Mouse (Mus musculus): ENCODE results near the gene Smtnl2. TPM values are rescaled to one million over a fixed set of nuclear protein-coding genes. Genes with fewer than 3 reads are reported as not detected.
"Not testable (repeated sequence)": the region's sequence is repeated elsewhere in the genome, so short reads cannot be mapped to it uniquely, and the experiment has no call there.

Gene Smtnl2
- polyA plus RNA-seq, 1 experiment from 2014 or later = 148 TPM

DNA sequence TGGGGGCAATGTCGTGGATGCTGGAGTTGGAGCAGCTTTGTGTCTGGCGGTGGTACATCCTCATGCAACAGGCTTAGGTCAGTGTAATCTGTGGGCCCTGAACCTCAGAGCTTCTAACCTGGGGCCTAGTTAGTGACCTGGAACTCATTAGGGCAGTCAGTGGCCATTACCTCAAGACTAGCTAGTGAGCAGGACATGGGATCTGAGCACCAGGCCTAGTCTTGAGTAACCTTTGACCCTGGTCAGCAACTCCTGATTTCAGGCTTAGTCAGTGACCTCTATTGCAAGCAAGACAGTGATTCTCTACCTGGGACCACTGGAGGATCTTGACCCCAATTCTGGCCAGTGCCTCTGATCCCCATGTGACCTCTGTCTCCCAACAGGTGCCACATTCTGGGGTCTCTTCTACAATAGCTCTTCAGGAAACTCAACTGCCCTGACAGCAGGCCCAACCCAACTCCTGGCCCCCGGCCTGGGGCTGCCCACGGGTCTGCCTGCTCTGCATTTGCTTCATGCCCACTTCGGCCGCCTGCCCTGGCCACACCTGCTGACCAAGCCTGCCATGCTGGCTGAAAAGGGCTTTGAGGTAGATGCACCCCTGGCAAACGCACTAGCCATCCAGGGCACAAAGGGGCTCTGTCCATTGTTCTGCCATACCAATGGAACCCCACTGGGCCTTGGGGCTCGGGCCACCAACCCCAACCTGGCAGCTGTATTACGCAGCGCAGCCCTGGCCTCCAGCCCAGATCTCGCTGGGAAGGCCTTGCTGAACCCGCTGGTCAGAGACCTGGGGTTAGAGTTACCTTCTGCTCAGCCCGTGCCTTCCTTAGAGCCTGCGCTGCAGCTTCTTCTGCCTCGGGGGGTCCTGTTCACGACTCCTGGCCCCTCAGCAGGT, 25.5 kb upstream of the Smtnl2 start:
- no peak for DNase-seq (ENCODE audit: low spot score)
- no peaks in the 10 kb centered on the region for H3K9me3 ChIP-seq
- H3K4me1 ChIP-seq = peaks cover 8% of the 10 kb centered on the region
- H3K27me3 ChIP-seq (ENCODE audit: insufficient read depth, poor library complexity, severe bottlenecking) = peaks cover 12% of the 10 kb centered on the region; the same call in 1 of the 2 replicates
- H3K27ac ChIP-seq = no peak overlapping the region
- 85% methylated on average over 16 of the region's 16 CpGs for WGBS
- no peak overlapping the region for H3K4me3 ChIP-seq
- no peaks in the 10 kb centered on the region for H3K36me3 ChIP-seq

DNA sequence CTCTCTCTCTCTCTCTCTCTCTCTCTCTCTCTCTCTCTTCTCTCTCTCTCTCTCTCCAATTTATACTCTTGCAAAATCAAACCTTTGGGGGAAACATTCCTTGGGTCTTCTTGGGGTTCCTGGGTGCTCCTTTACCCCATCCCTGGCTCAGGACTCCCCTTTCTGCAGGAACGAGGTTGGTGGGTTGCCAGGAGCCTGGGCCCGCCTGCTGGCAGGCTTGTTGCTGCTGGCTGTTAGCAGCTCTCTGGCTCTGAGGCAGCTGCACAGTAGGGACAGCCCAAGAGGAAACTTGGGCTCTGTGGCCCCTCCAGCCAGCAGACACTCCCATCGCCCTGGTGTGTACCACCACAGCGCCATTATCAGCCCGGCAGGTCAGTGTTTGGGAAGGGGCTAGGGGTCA, 24.8 kb upstream of the Smtnl2 start:
- DNase-seq (ENCODE audit: low spot score) = no peak
- Histone ChIP-seq H3K27me3 (ENCODE audit: insufficient read depth, poor library complexity, severe bottlenecking) (peaks cover 12% of the 10 kb centered on the region; the same call in 1 of the 2 replicates), H3K9me3 (no peaks in the 10 kb centered on the region), H3K36me3 (no peaks in the 10 kb centered on the region), H3K27ac (no peak overlapping the region), H3K4me3 (no peak overlapping the region), H3K4me1 (0 out of 2 replicates have a peak, but pooled peaks cover 6% of the 10 kb centered on the region)
- 64% methylated on average over 5 of the region's 5 CpGs for WGBS

DNA sequence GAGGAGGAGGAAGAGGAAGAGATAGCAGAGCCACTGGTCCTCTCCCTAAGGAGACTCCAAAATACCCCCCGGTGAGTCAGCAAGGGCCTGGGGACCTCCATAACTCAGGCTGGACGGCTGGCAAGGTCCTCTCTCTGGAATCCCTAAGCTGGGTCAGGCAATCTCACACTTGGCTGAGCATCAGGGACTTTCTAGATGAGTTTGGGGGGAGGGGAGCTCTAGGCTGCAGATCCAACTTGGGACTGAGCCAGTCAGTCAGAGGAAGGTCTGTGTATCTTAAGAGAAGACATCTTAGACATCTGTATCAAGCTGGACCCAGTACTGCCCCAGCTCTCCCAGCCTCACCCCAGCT, 24.2 kb upstream of the Smtnl2 start:
- 0 out of 2 replicates have a peak, but pooled peaks cover 6% of the 10 kb centered on the region for H3K4me1 ChIP-seq
- H3K9me3 ChIP-seq = no peaks in the 10 kb centered on the region
- H3K36me3 ChIP-seq = no peaks in the 10 kb centered on the region
- WGBS = 33% methylated on average over 2 of the region's 2 CpGs
- H3K4me3 ChIP-seq = no peak overlapping the region
- DNase-seq (ENCODE audit: low spot score) = no peak
- H3K27ac ChIP-seq = no peak overlapping the region
- peaks cover 12% of the 10 kb centered on the region; the same call in 1 of the 2 replicates for H3K27me3 ChIP-seq (ENCODE audit: insufficient read depth, poor library complexity, severe bottlenecking)

DNA sequence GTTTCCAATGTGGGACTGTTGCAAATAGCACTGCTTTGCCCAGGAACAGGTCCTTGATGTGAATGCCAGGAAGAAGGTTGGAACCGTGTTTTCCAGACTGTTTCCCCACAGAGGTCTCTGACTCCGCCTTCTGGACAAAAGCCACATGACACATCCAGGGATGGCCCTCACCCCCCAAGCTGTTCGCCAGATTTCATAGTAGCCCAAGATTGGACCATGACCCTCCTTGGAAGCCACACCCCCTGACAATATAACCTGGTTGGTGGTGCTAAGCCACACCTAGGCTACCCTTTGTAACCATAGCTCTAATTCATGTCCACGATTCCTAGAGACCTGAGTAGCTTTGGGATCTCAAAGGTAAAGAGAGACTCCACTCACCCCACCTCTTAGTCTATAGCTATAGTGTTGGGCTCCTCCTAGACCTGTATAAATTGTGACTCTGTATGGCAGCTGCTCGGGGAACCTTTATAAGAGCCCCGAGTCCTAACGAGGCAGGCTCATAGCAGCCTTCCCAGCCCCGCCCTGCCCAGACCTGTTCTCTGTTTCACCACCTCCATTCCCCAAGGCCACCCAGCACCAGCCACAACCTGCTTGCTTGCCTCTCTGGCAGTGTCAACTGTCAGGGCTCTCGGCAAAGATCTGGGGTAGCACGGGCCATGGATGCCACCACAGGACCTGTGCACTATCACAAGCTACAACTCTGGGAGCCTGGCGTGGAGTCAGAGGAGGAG, 23.6 kb upstream of the Smtnl2 start, which contains the start of gene Ggt6:
TSS of gene Ggt6 (plus strand) at position 564 of the 731 bp plus-strand sequence.
- H3K27ac ChIP-seq = no peak within 1 kb of the TSS

DNA sequence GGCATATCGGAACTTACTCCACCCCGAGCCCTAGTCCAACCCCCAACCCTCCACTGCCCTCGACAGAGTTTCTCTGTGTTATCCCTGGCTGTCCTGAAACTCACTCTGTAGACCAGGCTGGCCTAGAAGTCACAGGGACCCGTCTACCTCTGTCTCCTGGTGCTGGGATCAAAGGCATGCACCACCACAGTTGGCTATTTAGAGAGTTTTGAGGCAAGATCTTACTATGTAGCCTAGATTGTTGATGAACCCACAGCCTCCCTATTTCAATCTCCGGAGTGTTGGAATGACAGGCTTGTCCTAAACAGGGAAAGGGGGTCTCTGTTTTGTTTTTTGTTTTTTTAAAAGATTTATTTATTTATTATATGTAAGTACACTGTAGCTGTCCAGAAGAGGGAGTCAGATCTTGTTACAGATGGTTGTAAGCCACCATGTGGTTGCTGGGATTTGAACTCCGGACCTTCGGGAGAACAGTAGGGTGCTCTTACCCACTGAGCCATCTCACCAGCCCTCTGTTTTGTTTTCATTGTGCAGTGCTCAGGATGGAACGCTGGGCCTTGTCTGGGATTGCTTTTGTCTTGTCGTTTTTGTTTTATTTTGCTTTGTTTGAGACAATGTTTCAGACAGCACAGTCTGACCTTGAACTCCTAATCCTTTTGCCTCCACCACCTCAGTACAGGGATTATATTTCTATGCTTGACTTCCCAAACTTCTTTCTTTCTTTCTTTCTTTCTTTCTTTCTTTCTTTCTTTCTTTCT, 19.0 kb upstream of the Smtnl2 start:
- H3K4me3 ChIP-seq; H3K36me3 ChIP-seq; H3K9me3 ChIP-seq; H3K4me1 ChIP-seq; H3K27me3 ChIP-seq (ENCODE audit: insufficient read depth, poor library complexity, severe bottlenecking); DNase-seq (ENCODE audit: low spot score); H3K27ac ChIP-seq: not testable (repeated sequence)
- WGBS = 68% methylated on average over 9 of the region's 9 CpGs

More for the DNA sequence above, 23.6 kb upstream of the Smtnl2 start, which contains the start of gene Ggt6:
- DNase-seq (ENCODE audit: low spot score) = no peak
- no peak within 1 kb of the TSS for H3K4me3 ChIP-seq
- 63% methylated on average over 11 of the region's 11 CpGs for WGBS
- no peaks in the 10 kb centered on the region for H3K36me3 ChIP-seq
- no peaks in the 10 kb centered on the region for H3K9me3 ChIP-seq
- H3K27me3 ChIP-seq (ENCODE audit: insufficient read depth, poor library complexity, severe bottlenecking) = peaks cover 12% of the 10 kb centered on the region; the same call in 1 of the 2 replicates
- H3K4me1 ChIP-seq = 0 out of 2 replicates have a peak, but pooled peaks cover 6% of the 10 kb centered on the region

DNA sequence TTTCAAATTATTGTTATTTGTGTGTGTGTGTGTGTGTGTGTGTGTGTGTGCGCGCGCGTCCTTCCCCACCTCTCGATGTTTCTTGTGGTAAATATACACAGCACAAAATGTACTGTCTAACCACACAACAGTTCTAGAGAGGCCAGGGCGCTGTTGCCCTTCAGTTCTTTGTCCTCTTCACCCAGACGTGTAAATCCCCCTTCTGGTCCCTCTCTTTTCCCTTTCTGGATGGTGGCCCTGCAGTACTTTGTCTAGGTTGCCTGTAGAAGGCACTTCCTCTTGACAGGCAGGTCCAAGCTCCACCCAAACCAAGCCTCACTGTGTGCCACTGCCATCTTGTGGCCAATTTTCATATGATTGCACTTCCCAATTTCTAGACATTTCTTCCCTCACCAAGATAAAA, 17.8 kb upstream of the Smtnl2 start:
- Histone ChIP-seq H3K27me3 (ENCODE audit: insufficient read depth, poor library complexity, severe bottlenecking) (no peaks in the 10 kb centered on the region), H3K9me3 (no peaks in the 10 kb centered on the region), H3K36me3 (no peaks in the 10 kb centered on the region), H3K27ac (peak overlapping the region; percentile 62; the same call in 1 of the 2 replicates), H3K4me3 (peak overlapping the region; percentile 33; the same call in 1 of the 2 replicates), H3K4me1 (no peaks in the 10 kb centered on the region)
- 41% methylated on average over 7 of the region's 7 CpGs for WGBS
- peak; percentile 92 for DNase-seq (ENCODE audit: low spot score)

DNA sequence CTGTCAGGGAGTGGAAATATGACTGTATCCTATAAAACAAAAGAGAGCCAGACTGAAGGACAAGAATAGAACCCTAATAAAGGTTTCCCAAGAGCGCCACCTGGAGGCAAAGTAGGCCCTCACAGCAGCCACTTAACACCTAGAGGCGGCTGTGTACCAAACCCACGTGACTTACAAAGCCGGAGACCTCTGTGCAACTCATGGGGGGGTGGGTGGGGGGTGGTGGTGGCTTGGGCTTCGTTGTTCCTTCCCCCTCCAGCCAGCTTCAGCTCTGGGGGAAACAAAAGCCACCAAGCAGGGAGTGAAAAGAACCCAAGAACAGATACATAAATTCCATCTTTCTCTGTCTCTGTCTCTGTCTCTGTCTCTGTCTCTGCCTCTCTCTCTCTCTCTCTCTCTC, 17.2 kb upstream of the Smtnl2 start:
- Histone ChIP-seq H3K27me3 (ENCODE audit: insufficient read depth, poor library complexity, severe bottlenecking) (no peaks in the 10 kb centered on the region), H3K27ac (peak overlapping the region; percentile 62; the same call in 1 of the 2 replicates), H3K4me1 (no peaks in the 10 kb centered on the region), H3K4me3 (peak overlapping the region; percentile 33; the same call in 1 of the 2 replicates), H3K9me3 (no peaks in the 10 kb centered on the region), H3K36me3 (no peaks in the 10 kb centered on the region)
- WGBS = 5% methylated on average over 5 of the region's 5 CpGs
- DNase-seq (ENCODE audit: low spot score) = peak; percentile 92

DNA sequence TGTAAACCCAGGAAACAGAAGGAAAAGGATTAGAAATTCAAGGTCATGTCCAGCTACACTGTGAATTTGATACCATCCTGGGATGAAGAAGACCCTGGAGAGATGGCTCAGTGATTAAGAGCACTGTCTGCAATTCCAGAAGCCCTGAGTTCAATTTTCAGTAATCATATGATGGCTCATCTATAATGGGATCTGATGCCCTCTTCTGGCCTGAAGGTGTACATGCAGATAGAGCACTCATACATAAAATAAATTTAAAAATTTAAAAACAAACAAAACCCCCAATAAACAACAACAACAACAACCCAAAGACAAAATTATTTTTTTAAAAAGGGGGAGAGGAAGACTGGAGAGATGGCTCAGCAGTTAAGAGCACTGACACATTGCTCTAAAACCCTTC, 15.4 kb upstream of the Smtnl2 start:
- no peaks in the 10 kb centered on the region for H3K27me3 ChIP-seq (ENCODE audit: insufficient read depth, poor library complexity, severe bottlenecking)
- H3K36me3 ChIP-seq = no peaks in the 10 kb centered on the region
- no peak overlapping the region for H3K27ac ChIP-seq
- DNase-seq (ENCODE audit: low spot score) = no peak
- no peaks in the 10 kb centered on the region for H3K4me1 ChIP-seq
- no peak overlapping the region for H3K4me3 ChIP-seq
- H3K9me3 ChIP-seq = no peaks in the 10 kb centered on the region

DNA sequence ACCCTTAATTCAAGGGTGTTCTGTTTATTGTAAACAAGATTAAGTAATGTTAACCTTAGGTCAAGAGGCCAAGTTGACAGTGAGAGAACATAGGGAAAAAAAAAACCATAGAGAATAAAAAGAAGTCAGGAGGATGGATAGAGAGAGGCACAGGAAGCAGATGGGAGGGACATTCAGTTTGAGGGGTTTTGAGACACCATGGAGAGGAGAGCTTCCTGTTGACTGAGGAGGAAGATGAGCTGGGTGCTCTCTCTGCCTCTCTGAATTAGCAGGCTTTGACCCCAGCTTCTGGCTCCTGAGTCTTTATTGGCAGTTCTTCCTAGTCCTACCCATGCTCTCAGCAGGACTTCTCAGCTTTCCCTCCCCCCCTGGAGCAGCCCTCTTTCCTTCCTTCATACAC, 13.7 kb upstream of the Smtnl2 start:
- no peaks in the 10 kb centered on the region for H3K27me3 ChIP-seq (ENCODE audit: insufficient read depth, poor library complexity, severe bottlenecking)
- H3K27ac ChIP-seq = no peak overlapping the region
- no peak for DNase-seq (ENCODE audit: low spot score)
- no peaks in the 10 kb centered on the region for H3K36me3 ChIP-seq
- H3K9me3 ChIP-seq = no peaks in the 10 kb centered on the region
- H3K4me3 ChIP-seq = no peak overlapping the region
- no peaks in the 10 kb centered on the region for H3K4me1 ChIP-seq

DNA sequence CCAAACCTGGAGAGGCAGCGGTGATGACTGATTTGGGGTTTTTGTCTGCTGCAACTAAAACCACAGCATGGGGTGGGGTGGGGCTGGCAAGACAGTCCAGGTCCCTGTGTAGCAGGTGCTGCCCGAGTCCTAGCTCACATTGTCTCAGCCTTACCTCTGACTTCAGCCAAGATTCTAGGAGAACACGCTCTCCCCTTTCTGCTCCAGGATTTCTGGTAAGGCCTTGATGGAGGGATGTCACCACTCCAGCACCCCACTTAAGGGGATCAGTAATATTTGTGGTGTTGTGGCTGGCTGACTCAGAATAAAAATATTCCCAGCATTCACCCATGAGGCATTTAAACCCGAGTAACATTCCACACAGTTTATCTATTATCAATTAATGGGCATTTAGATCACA, 12.2 kb upstream of the Smtnl2 start:
- Histone ChIP-seq H3K4me3 (no peak overlapping the region), H3K36me3 (no peaks in the 10 kb centered on the region), H3K4me1 (no peaks in the 10 kb centered on the region), H3K9me3 (no peaks in the 10 kb centered on the region), H3K27me3 (ENCODE audit: insufficient read depth, poor library complexity, severe bottlenecking) (no peaks in the 10 kb centered on the region), H3K27ac (no peak overlapping the region)
- 84% methylated on average over 4 of the region's 4 CpGs for WGBS
- no peak for DNase-seq (ENCODE audit: low spot score)

DNA sequence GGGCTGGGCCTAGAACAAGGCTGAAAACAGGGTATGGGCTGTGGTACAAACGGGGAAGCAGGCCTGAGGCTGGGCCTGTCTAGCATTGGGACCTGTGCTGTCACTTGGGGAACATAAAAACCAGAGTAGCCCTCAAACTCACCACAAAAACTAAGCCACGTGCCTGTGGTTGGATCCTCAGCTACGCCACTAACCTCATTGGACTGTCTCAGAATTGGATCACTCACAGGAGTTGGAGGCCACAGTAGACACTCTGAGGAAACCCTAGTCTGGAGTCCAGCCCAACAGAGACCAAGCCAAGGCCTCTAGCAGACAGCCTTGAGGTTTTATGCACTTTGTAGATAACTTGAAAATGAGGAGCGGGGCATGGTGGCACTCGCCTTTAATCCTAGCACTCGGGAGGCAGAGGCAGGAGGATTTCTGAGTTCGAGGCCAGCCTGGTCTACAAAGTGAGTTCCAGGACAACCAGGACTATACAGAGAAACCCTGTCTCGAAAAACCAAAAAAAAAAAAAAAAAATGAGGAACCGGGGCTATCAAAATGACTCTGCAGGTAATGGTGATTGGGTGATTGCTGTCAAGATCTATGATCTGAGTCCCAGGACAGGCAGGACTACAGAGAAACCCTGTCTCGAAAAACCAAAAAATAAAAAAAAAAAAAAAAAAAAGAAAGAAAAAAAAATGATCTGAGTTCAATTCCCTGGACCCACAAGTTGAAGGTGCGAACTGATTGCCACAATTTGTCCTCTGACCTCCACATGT, 10.2 kb upstream of the Smtnl2 start:
- Histone ChIP-seq H3K9me3 (no peaks in the 10 kb centered on the region), H3K4me1 (peaks cover 19% of the 10 kb centered on the region), H3K4me3 (no peak overlapping the region), H3K36me3 (no peaks in the 10 kb centered on the region), H3K27me3 (ENCODE audit: insufficient read depth, poor library complexity, severe bottlenecking) (no peaks in the 10 kb centered on the region), H3K27ac (no peak overlapping the region)
- 85% methylated on average over 11 of the region's 11 CpGs for WGBS
- DNase-seq (ENCODE audit: low spot score) = no peak

DNA sequence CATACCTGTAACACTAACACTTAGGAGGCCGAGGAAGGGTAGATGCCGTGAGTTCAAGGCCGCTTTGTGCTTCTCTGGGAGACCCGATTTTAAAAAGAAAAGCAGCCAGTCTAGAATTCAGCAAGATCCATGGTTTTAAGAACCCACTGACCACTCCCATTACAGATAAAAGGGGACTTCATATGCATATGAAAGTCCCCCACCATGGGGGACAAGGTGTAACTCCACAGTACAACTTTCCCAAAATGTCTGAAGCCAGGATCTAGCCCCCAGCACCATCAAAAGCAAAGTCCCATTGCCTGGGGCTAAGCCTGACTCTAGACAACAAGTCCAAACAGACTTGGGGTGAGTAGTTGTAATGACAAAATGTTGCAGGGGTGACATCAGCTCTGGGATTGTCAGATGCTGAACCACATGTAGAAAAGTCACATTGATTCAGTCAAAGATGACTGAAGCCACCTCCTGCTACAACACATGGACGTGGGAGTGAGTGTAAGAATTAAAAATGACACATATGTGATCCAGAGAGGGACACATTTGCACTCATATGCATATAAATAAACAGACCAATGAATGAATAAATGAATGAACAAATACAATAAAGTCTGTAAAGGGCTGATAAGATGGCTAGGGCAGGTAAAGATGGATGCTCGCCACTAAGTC, 9.1 kb upstream of the Smtnl2 start:
- Histone ChIP-seq H3K27ac (no peak overlapping the region), H3K4me1 (peaks cover 30% of the 10 kb centered on the region), H3K36me3 (no peaks in the 10 kb centered on the region), H3K27me3 (ENCODE audit: insufficient read depth, poor library complexity, severe bottlenecking) (no peaks in the 10 kb centered on the region), H3K9me3 (no peaks in the 10 kb centered on the region), H3K4me3 (no peak overlapping the region)
- WGBS = 83% methylated on average over 6 of the region's 6 CpGs
- DNase-seq (ENCODE audit: low spot score) = no peak

Measured in heart, embryonic 10.5 days (tissue).